Mouse (Mus musculus): ENCODE data around the gene Pfdn6. TPM values are rescaled to one million over a fixed set of nuclear protein-coding genes. Genes with fewer than 3 reads are reported as not detected.
A peak's percentile ranks its signal among the peaks of the same experiment; 100 is the strongest.
"Not testable (repeated sequence)": the region's sequence is repeated elsewhere in the genome, so short reads cannot be mapped to it uniquely, and the experiment has no call there.

The Pfdn6 gene
- polyA plus RNA-seq, 1 experiment from 2014 or later, result 240 TPM

- Histone ChIP-seq H3K4me1 (peaks cover 74% of the 10 kb centered on the region), H3K36me3 (peaks cover 62% of the 10 kb centered on the region), H3K4me3 (peak within 1 kb of the TSS; percentile 74), H3K27ac (replicated peaks) (peak within 1 kb of the TSS; percentile 97), H3K9me3 (replicated peaks) (no peaks in the 10 kb centered on the region), H3K27me3 (ENCODE audit: low read depth, poor library complexity, severe bottlenecking) (peaks cover 18% of the 10 kb centered on the region)
- peak; percentile 98 for DNase-seq (ENCODE audit: low spot score)
- under 1% methylated on average over 34 of the region's 34 CpGs for WGBS
These were observed 24.4 kb downstream of the Pfdn6 start, which contains the start of the genes Tapbp and Zbtb22 for GRCm38 (mm10) chr17:33915671-33916250. Gene Tapbp, plus strand, starts transcription at chr17:33915899. Gene Zbtb22, plus strand, starts transcription at chr17:33915904.

DNA sequence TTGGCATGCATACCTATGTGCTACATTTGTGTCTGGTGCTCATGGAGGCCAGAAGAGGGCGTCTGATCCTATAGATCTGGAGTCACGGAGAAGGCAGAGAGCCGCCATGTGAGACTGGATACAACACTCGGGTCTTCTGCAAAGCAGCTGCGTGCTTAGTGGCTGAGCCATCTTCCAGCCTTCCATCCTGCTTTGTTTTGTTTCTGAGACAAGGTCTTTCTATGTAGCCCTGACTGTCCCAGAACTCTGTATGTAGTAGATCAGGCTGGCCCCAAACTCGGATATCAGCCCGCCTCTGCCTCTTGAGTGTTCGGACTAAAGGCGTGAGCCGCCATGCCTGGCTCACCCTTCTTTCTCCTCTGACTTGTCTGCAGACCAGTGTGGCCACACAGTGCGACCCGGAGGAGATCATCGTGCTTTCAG lies 25.2 kb downstream of the Pfdn6 start:
- Histone ChIP-seq H3K9me3 (replicated peaks) (no peaks in the 10 kb centered on the region), H3K4me3 (peak overlapping the region; percentile 74), H3K27ac (replicated peaks) (no peak overlapping the region), H3K36me3 (peaks cover 67% of the 10 kb centered on the region), H3K4me1 (peaks cover 74% of the 10 kb centered on the region), H3K27me3 (ENCODE audit: low read depth, poor library complexity, severe bottlenecking) (peaks cover 18% of the 10 kb centered on the region)
- WGBS, result 74% methylated on average over 13 of the region's 13 CpGs
- DNase-seq (ENCODE audit: low spot score), result no peak

- H3K27me3 ChIP-seq (ENCODE audit: low read depth, poor library complexity, severe bottlenecking), result peaks cover 17% of the 10 kb centered on the region
- no peak overlapping the region for H3K27ac ChIP-seq (replicated peaks)
- 97% methylated on average over 8 of the region's 8 CpGs for WGBS
- no peak for DNase-seq (ENCODE audit: low spot score)
- peaks cover 67% of the 10 kb centered on the region for H3K36me3 ChIP-seq
- H3K4me1 ChIP-seq, result peaks cover 66% of the 10 kb centered on the region
- no peaks in the 10 kb centered on the region for H3K9me3 ChIP-seq (replicated peaks)
- peak overlapping the region; percentile 21 for H3K4me3 ChIP-seq
These were observed 26.2 kb downstream of the Pfdn6 start for GRCm38 (mm10) chr17:33913905-33914304.

DNA sequence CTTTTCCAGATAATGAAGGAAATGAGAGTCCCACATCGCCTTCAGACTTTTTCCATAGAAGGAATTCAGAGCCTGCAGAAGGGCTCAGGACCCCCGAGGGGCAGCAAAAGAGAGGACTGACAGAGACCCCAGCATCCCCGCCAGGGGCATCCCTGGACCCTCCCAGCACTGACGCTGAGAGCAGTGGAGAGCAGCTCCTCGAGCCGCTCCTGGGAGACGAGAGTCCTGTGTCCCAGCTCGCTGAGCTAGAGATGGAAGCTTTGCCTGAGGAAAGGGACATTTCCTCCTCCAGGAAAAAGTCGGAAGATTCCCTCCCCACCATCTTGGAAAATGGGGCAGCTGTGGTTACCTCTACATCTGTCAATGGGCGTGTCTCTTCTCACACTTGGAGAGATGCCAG lies 26.9 kb downstream of the Pfdn6 start:
- no peaks in the 10 kb centered on the region for H3K9me3 ChIP-seq (replicated peaks)
- 90% methylated on average over 10 of the region's 10 CpGs for WGBS
- 0 out of 2 replicates have a peak overlapping the region, but pooled peaks have one; percentile 21 for H3K4me3 ChIP-seq
- no peak for DNase-seq (ENCODE audit: low spot score)
- H3K36me3 ChIP-seq, result peaks cover 64% of the 10 kb centered on the region
- peaks cover 65% of the 10 kb centered on the region for H3K4me1 ChIP-seq
- H3K27ac ChIP-seq (replicated peaks), result no peak overlapping the region
- peaks cover 11% of the 10 kb centered on the region for H3K27me3 ChIP-seq (ENCODE audit: low read depth, poor library complexity, severe bottlenecking)

DNA sequence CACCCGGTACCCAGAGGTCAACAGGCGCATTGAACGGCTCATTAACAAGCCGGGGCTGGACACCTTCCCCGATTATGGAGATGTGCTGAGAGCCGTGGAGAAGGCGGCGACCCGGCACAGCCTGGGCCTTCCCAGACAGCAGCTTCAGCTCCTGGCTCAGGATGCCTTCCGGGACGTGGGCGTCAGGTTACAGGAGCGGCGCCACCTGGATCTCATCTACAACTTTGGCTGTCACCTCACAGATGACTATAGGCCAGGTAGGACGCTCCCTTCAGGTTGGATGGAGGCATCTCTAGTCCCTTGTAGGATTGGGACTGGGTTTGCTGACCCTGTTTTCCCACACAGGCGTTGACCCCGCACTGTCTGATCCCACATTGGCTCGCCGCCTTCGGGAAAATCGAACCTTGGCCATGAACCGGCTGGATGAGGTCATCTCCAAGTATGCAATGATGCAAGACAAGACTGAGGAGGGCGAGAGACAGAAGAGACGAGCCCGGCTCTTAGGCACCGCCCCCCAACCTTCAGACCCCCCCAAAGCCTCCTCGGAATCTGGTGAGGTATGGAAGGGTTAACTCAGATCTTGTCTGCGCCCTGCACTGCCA lies 28.2 kb downstream of the Pfdn6 start:
- H3K9me3 ChIP-seq (replicated peaks), result no peaks in the 10 kb centered on the region
- H3K36me3 ChIP-seq, result peaks cover 50% of the 10 kb centered on the region
- no peak for DNase-seq (ENCODE audit: low spot score)
- 0 out of 2 replicates have a peak overlapping the region, but pooled peaks have one; percentile 10 for H3K4me3 ChIP-seq
- 93% methylated on average over 28 of the region's 28 CpGs for WGBS
- H3K27me3 ChIP-seq (ENCODE audit: low read depth, poor library complexity, severe bottlenecking), result peaks cover 3% of the 10 kb centered on the region; the same call in 1 of the 2 replicates
- peaks cover 58% of the 10 kb centered on the region for H3K4me1 ChIP-seq
- H3K27ac ChIP-seq (replicated peaks), result no peak overlapping the region

DNA sequence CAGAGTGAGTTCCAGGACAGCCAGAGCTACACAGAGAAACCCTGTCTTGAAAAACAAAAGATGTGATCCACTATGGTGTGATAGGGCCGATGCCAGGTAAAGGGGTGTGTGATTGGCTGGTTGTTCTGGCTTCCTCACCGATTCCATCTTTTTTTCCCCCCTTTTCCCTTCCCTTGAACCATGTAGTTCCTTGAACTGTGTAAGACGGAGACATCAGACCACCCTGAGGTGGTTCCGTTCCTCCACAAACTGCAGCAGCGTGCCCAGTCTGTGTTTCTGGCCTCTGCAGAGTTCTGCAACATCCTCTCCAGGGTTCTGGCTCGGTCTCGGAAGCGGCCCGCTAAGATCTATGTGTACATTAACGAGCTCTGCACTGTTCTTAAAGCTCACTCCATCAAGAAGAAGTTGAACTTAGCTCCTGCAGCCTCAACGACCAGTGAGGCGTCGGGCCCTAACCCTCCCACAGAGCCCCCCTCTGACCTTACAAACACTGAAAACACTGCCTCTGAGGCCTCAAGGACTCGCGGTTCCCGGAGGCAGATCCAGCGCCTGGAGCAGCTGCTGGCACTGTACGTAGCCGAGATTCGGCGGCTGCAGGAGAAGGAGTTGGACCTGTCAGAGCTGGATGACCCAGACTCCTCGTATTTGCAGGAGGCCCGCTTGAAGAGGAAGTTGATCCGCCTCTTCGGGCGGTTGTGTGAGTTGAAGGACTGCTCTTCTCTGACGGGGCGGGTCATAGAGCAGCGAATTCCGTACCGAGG lies 28.9 kb downstream of the Pfdn6 start:
- Histone ChIP-seq H3K4me1 (peaks cover 52% of the 10 kb centered on the region), H3K27me3 (ENCODE audit: low read depth, poor library complexity, severe bottlenecking) (peaks cover 7% of the 10 kb centered on the region; the same call in 1 of the 2 replicates), H3K36me3 (peaks cover 50% of the 10 kb centered on the region), H3K9me3 (replicated peaks) (no peaks in the 10 kb centered on the region), H3K4me3 (peak overlapping the region; percentile 85; the same call in 1 of the 2 replicates), H3K27ac (replicated peaks) (no peak overlapping the region)
- no peak for DNase-seq (ENCODE audit: low spot score)
- WGBS, result 95% methylated on average over 31 of the region's 31 CpGs

DNA sequence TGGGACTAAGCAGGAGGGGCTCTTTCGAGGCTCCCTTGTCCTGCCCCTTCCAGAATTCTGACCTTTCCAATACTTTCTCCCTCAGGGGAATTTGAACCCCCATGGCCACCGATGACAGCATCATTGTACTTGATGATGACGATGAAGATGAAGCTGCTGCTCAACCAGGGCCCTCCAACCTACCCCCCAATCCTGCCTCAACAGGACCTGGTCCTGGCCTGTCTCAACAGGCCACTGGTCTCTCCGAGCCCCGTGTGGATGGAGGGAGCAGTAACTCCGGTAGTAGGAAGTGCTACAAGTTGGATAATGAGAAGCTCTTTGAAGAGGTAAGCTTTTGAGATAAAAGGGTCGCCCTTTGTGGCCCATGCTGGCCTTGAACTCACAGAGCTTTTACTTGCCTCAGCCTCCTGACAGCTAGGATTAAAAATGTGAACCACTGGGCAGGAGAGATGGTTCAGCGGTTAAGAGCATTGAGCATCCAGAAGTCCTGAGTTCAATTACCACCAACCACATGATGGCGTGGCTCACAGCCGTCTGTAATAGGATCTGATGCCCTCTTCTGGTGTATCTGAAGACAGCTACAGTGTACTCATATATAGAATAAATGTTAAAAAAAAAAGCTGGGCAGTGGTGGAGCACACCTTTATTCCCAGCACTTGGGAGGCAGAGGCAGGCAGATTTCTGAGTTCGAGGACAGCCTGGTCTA lies 29.6 kb downstream of the Pfdn6 start:
- 56% methylated on average over 11 of the region's 11 CpGs for WGBS
- Histone ChIP-seq H3K27me3 (ENCODE audit: low read depth, poor library complexity, severe bottlenecking) (peaks cover 7% of the 10 kb centered on the region; the same call in 1 of the 2 replicates), H3K9me3 (replicated peaks) (no peaks in the 10 kb centered on the region), H3K36me3 (peaks cover 50% of the 10 kb centered on the region), H3K27ac (replicated peaks) (peak overlapping the region; percentile 91), H3K4me1 (peaks cover 50% of the 10 kb centered on the region), H3K4me3 (peak overlapping the region; percentile 85)
- DNase-seq (ENCODE audit: low spot score), result no peak

DNA sequence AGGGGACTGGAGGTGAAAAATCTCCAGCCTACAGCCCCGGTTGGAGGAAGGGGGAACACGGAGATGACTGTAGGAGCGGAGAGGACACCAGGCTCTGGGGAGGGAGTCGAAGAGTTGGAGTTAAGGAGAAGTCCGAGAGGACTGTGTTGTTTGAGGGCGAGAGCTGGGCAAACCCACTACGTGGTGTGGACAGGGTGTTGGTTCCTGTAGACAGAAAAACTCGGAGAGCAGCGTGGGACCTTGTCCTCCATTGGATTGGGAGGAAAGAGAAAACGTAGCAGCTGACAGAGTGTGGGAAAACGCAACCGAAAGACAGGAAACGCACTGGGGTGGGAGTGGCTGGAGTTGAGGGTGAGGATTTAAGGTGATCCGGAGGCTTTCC lies 30.3 kb downstream of the Pfdn6 start:
- DNase-seq (ENCODE audit: low spot score), result no peak
- Histone ChIP-seq H3K36me3 (peaks cover 46% of the 10 kb centered on the region), H3K4me1 (peaks cover 47% of the 10 kb centered on the region), H3K9me3 (replicated peaks) (no peaks in the 10 kb centered on the region), H3K27ac (replicated peaks) (peak overlapping the region; percentile 91), H3K27me3 (ENCODE audit: low read depth, poor library complexity, severe bottlenecking) (peaks cover 7% of the 10 kb centered on the region; the same call in 1 of the 2 replicates), H3K4me3 (peak overlapping the region; percentile 85)
- WGBS, result 1% methylated on average over 14 of the region's 14 CpGs

DNA sequence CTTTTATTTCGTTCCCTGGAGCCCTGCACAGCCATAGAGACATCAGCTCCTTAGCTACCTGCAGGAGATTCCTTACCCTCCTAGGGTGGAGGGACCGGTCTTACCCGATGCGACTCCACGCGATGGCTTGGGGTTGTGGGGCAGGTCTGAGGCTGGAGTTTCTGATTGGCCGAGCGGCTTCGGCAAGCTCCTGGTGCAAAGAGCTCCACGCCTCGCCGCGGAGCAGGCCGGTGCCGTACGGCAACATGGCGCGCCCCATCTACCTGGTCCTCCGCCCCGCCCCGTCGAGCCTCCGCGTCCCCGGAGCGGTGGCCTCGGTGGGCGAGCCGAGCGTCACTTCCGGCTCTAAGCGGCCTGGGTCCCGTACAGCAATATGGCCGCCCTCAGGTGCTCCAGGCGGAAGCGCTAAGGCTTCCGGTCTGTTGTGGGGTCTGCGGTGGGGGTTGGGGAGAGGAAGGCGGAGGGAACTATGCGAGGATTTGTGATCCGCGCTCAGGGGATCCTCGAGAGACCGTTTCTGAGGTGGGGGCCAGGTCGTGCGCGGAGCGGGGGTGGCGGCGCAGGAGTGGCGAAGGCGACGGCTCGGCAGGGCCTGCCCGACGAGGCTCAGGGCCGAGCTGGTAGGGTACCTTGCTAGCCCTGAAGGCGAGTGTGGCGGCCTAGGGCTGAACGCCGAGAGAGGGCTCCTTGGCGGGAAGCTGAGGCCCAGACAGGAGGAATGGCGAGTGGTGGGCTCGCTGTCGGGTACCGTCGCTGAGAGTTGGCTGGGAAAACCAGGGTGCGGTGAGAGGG lies 30.9 kb downstream of the Pfdn6 start, which contains the start of gene Daxx:
TSS of gene Daxx (plus strand) at position 338 of the 792 bp plus-strand sequence.
- peaks cover 7% of the 10 kb centered on the region; the same call in 1 of the 2 replicates for H3K27me3 ChIP-seq (ENCODE audit: low read depth, poor library complexity, severe bottlenecking)
- under 1% methylated on average over 68 of the region's 68 CpGs for WGBS
- peak within 1 kb of the TSS; percentile 91 for H3K27ac ChIP-seq (replicated peaks)
- H3K4me3 ChIP-seq, result peak within 1 kb of the TSS; percentile 85
- H3K9me3 ChIP-seq (replicated peaks), result no peaks in the 10 kb centered on the region
- H3K36me3 ChIP-seq, result peaks cover 40% of the 10 kb centered on the region
- peaks cover 44% of the 10 kb centered on the region for H3K4me1 ChIP-seq
- DNase-seq (ENCODE audit: low spot score), result peak; percentile 99

GRCm38 (mm10) chr17:33908331-33909076 lies 31.6 kb downstream of the Pfdn6 start:
- peak; percentile 54 for DNase-seq (ENCODE audit: low spot score)
- H3K4me3 ChIP-seq, result peak overlapping the region; percentile 85
- H3K4me1 ChIP-seq, result peaks cover 39% of the 10 kb centered on the region
- H3K27ac ChIP-seq (replicated peaks), result peak overlapping the region; percentile 91
- WGBS, result under 1% methylated on average over 44 of the region's 44 CpGs
- peaks cover 32% of the 10 kb centered on the region for H3K36me3 ChIP-seq
- H3K9me3 ChIP-seq (replicated peaks), result no peaks in the 10 kb centered on the region
- peaks cover 7% of the 10 kb centered on the region; the same call in 1 of the 2 replicates for H3K27me3 ChIP-seq (ENCODE audit: low read depth, poor library complexity, severe bottlenecking)

- H3K4me3 ChIP-seq; H3K36me3 ChIP-seq; H3K27ac ChIP-seq (replicated peaks); H3K9me3 ChIP-seq (replicated peaks); H3K27me3 ChIP-seq (ENCODE audit: low read depth, poor library complexity, severe bottlenecking); DNase-seq (ENCODE audit: low spot score): not testable (repeated sequence)
- H3K4me1 ChIP-seq, result peaks cover 18% of the 10 kb centered on the region
- 29% methylated on average over 4 of the region's 4 CpGs for WGBS
These were observed 35.3 kb downstream of the Pfdn6 start, which contains the start of gene Platr17 for GRCm38 (mm10) chr17:33904835-33905234. Gene Platr17, plus strand, starts transcription at chr17:33905135.
